Mouse (Mus musculus): Measurements from ENCODE around the gene Sst.

Gene Sst

DNA sequence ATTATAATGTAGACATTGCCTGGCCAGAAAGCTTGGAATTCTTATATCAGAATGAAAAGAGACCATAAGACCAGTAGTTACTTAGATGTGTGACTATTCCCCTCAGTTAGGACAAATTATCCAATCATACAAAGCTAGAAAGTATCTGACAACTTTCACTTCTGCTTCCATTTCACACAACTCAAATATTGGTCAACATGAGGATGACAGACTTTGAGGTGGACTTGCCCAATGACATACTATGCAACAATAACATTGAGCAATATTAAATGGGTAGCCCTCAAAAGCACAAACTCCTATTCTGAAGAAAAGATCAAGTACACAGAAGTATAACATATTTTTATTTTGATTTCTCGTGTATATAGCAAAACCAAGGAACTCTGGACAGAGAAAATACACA lies 35.5 kb downstream of the Sst start:
- no peak for DNase-seq

DNA sequence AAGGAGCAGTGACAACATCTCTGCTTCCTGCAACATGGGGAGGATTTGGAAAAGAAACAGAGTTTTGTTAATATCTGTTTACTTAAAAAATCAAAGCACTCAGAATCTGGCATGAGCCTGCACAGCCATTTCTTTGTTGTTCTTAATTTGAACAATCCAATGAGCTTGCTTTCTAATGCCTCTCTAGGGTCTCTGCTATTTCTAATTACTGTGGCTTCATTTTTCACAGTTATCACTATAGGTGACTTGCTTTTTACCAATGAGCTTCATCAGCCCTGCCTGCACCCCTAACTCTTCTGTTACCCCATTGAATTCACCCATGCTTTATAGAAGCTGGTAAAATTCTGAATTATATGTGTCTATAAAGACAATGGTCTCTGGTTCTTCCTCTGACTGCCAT lies 41.0 kb downstream of the Sst start:
- DNase-seq, result no peak

DNA sequence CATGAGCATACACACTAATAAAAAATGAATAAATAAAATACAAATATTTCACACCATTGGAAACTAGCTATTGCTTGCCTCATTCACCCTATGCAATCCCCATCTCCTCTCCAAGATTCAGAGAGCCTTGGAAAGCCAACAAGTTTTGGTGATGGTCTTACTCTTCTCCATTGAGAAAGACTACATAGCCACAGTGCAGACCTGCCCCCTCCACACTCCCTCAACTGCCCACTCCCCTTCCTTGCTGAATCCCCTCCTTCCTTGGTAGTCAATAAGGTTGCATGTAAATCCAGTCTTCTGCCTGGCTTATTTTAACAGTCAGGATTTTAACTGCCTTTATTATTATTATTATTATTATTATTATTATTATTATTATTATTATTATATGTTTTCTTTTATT lies 41.6 kb downstream of the Sst start:
- no peak for DNase-seq

DNA sequence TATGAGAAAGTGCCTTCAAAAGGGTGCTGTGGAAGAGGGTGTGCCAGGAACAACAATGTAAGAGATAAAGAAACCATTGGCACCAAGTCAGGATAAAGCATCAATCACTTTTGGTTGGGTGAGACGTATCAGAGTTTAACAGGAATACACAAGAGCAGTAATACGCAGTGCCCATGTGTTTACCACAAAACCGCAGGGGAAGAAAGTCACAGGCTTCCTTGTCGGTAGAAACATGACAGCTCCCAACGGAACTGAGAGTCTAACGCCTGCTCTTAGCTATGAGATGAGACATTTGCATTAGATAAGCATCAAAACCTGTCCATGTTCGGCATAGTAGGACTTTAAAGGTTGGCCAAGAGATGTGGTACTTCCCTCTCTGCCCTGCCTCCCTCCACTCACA lies 46.1 kb downstream of the Sst start:
- no peak for DNase-seq

DNA sequence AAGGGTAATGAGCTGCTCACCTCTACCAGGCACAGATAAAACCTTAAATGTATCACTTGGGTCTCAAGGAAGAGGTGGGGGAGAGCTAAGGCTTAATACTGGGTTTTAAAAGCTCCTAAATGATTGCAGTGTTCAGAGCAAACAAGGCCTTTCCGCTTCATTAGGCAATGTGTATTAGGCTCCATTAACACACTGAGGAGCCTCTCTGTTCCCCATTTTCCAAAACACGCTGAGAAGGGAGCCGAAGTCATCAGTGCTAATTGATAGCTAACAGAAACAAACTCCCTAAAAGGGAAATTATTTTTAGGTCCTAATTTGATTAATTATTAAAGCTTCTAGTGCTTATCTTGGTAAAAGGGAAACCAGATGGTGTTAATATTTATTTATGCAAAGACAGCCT lies 48.1 kb downstream of the Sst start:
- no peak for DNase-seq

All from spleen, adult 18-20 months (tissue).